Mouse (Mus musculus) stomach, embryonic 15.5 days (tissue): Measurements from ENCODE around the gene Tgfb1. TPM values are rescaled to one million over a fixed set of nuclear protein-coding genes. Genes with fewer than 3 reads are reported as not detected.
A peak's percentile ranks its signal among the peaks of the same experiment; 100 is the strongest.
"Not testable (repeated sequence)": the region's sequence is repeated elsewhere in the genome, so short reads cannot be mapped to it uniquely, and the experiment has no call there.

Experiments used
- ATAC-seq: fragments of 200-750 bp; cut with Nextera tagmentation; 2 replicates; pipeline ENCODE4 v1.8.0; 2017; ENCODE audit warnings: low read depth, moderate number of reproducible peaks, moderate TSS enrichment; ENCODE audit not compliant: insufficient read depth, low FRiP score
- H3K27ac ChIP-seq: fragments of 300-500 bp; sonication (generic); 2 replicates; pipeline ENCODE4 v1.5.1; 2015; ENCODE audit warnings: mild to moderate bottlenecking, inconsistent platforms
- H3K27me3 ChIP-seq: fragments of 300-500 bp; sonication (generic); replicated peaks from 2 replicates; pipeline ENCODE4 v1.6.1; 2015; ENCODE audit warnings: inconsistent platforms
- H3K36me3 ChIP-seq: fragments of 300-500 bp; sonication (generic); 2 replicates; pipeline ENCODE4 v1.6.1; 2015; ENCODE audit warnings: inconsistent platforms
- H3K4me1 ChIP-seq: fragments of 300-500 bp; sonication (generic); 2 replicates; pipeline ENCODE4 v1.6.1; 2015; ENCODE audit warnings: inconsistent platforms
- H3K4me2 ChIP-seq: fragments of 300-500 bp; sonication (generic); 2 replicates; pipeline ENCODE4 v1.6.1; 2015; ENCODE audit warnings: mild to moderate bottlenecking, inconsistent platforms
- H3K4me3 ChIP-seq: fragments of 300-500 bp; sonication (generic); replicated peaks from 2 replicates; pipeline ENCODE4 v1.5.1; 2015; ENCODE audit warnings: inconsistent platforms
- H3K9ac ChIP-seq: fragments of 300-500 bp; sonication (generic); 2 replicates; pipeline ENCODE4 v1.6.1; 2015; ENCODE audit warnings: inconsistent platforms
- H3K9me3 ChIP-seq: fragments of 300-500 bp; sonication (generic); 2 replicates; pipeline ENCODE4 v1.6.1; 2016; ENCODE audit warnings: inconsistent platforms
- WGBS: fragments of 180-500 bp; shearing (Covaris S2); methylation state at CpG from one replicate; pipeline ENCODE4 v1.1.7; 2015; 5-methylcytosine and 5-hydroxymethylcytosine counted together
- polyA plus RNA-seq: library from polyadenylated mRNA; unstranded; fragments of >200 nt; fragmentation: Nextera tagmentation; extraction: Ambion mirVana; gene quantifications from 2 replicates; pipeline ENCODE4 v1.2.1, GENCODE M21; 2015

Tgfb1 gene
- polyA plus RNA-seq, 1 experiment from 2014 or later = 4.1 TPM

GRCm38 (mm10) chr7:25721776-25722175 is 35.0 kb downstream of the Tgfb1 start:
- Histone ChIP-seq H3K4me1 (peaks cover 15% of the 10 kb centered on the region), H3K36me3 (peaks cover 63% of the 10 kb centered on the region)
- H3K27ac ChIP-seq, H3K4me2 ChIP-seq, H3K27me3 ChIP-seq, H3K9me3 ChIP-seq, ATAC-seq, H3K4me3 ChIP-seq, H3K9ac ChIP-seq: not testable (repeated sequence)

GRCm38 (mm10) chr7:25725886-25726285 is 39.1 kb downstream of the Tgfb1 start:
- Histone ChIP-seq H3K9me3 (no peaks in the 10 kb centered on the region), H3K36me3 (peaks cover 89% of the 10 kb centered on the region), H3K9ac (no peak overlapping the region), H3K4me2 (no peak overlapping the region), H3K4me1 (no peaks in the 10 kb centered on the region), H3K27me3 (no peaks in the 10 kb centered on the region), H3K27ac (no peak overlapping the region), H3K4me3 (no peak overlapping the region)
- no peak for ATAC-seq
- WGBS = 77% methylated on average over 19 of the region's 19 CpGs

- Histone ChIP-seq H3K4me2 (no peak overlapping the region), H3K27ac (no peak overlapping the region), H3K36me3 (peaks cover 93% of the 10 kb centered on the region), H3K9ac (no peak overlapping the region), H3K4me3 (no peak overlapping the region), H3K9me3 (no peaks in the 10 kb centered on the region), H3K4me1 (no peaks in the 10 kb centered on the region), H3K27me3 (no peaks in the 10 kb centered on the region)
- WGBS = 88% methylated on average over 5 of the region's 5 CpGs
- ATAC-seq = no peak
Observed at GRCm38 (mm10) chr7:25727800-25728199, 41.0 kb downstream of the Tgfb1 start.

GRCm38 (mm10) chr7:25729396-25729795 is 42.6 kb downstream of the Tgfb1 start:
- H3K4me1 ChIP-seq = no peaks in the 10 kb centered on the region
- H3K27ac ChIP-seq = no peak overlapping the region
- no peak overlapping the region for H3K4me2 ChIP-seq
- H3K4me3 ChIP-seq = no peak overlapping the region
- H3K9ac ChIP-seq = no peak overlapping the region
- ATAC-seq = no peak
- H3K9me3 ChIP-seq = no peaks in the 10 kb centered on the region
- H3K36me3 ChIP-seq = peaks cover 90% of the 10 kb centered on the region
- H3K27me3 ChIP-seq = no peaks in the 10 kb centered on the region
- 42% methylated on average over 2 of the region's 2 CpGs for WGBS

- H3K27me3 ChIP-seq = no peaks in the 10 kb centered on the region
- no peak overlapping the region for H3K27ac ChIP-seq
- H3K4me2 ChIP-seq = no peak overlapping the region
- ATAC-seq = no peak
- peaks cover 88% of the 10 kb centered on the region for H3K36me3 ChIP-seq
- H3K4me1 ChIP-seq = no peaks in the 10 kb centered on the region
- WGBS = 78% methylated on average over 2 of the region's 2 CpGs
- no peak overlapping the region for H3K4me3 ChIP-seq
- no peaks in the 10 kb centered on the region for H3K9me3 ChIP-seq
- H3K9ac ChIP-seq = no peak overlapping the region
Observed at GRCm38 (mm10) chr7:25729862-25730261, 43.1 kb downstream of the Tgfb1 start.

- ATAC-seq = no peak
- WGBS = 89% methylated on average over 8 of the region's 8 CpGs
- Histone ChIP-seq H3K4me1 (no peaks in the 10 kb centered on the region), H3K4me3 (no peak overlapping the region), H3K27ac (no peak overlapping the region), H3K9ac (no peak overlapping the region), H3K27me3 (no peaks in the 10 kb centered on the region), H3K9me3 (no peaks in the 10 kb centered on the region), H3K4me2 (no peak overlapping the region), H3K36me3 (peaks cover 87% of the 10 kb centered on the region)
Observed at GRCm38 (mm10) chr7:25731294-25732055, 44.7 kb downstream of the Tgfb1 start.

- 39% methylated on average over 4 of the region's 4 CpGs for WGBS
- Histone ChIP-seq H3K36me3 (peaks cover 79% of the 10 kb centered on the region), H3K9ac (no peak overlapping the region), H3K27ac (no peak overlapping the region), H3K27me3 (no peaks in the 10 kb centered on the region), H3K9me3 (no peaks in the 10 kb centered on the region), H3K4me3 (no peak overlapping the region), H3K4me1 (no peaks in the 10 kb centered on the region), H3K4me2 (no peak overlapping the region)
- ATAC-seq = no peak
Observed at GRCm38 (mm10) chr7:25734991-25735390, 48.2 kb downstream of the Tgfb1 start.

- Histone ChIP-seq H3K4me1 (no peaks in the 10 kb centered on the region), H3K27ac (no peak overlapping the region), H3K9me3 (no peaks in the 10 kb centered on the region), H3K4me3 (no peak overlapping the region), H3K36me3 (peaks cover 81% of the 10 kb centered on the region), H3K4me2 (no peak overlapping the region), H3K27me3 (no peaks in the 10 kb centered on the region), H3K9ac (no peak overlapping the region)
- ATAC-seq = no peak
- 90% methylated on average over 2 of the region's 2 CpGs for WGBS
Observed at GRCm38 (mm10) chr7:25736920-25737319, 50.1 kb downstream of the Tgfb1 start.

GRCm38 (mm10) chr7:25738277-25738676 is 51.5 kb downstream of the Tgfb1 start:
- peaks cover 78% of the 10 kb centered on the region for H3K36me3 ChIP-seq

GRCm38 (mm10) chr7:25746844-25747243 is 60.0 kb downstream of the Tgfb1 start:
- Histone ChIP-seq H3K27ac (no peak overlapping the region), H3K36me3 (peaks cover 77% of the 10 kb centered on the region), H3K4me3 (no peak overlapping the region), H3K9me3 (no peaks in the 10 kb centered on the region), H3K9ac (no peak overlapping the region), H3K27me3 (no peaks in the 10 kb centered on the region), H3K4me2 (no peak overlapping the region), H3K4me1 (no peaks in the 10 kb centered on the region)
- ATAC-seq = no peak
- WGBS = 64% methylated on average over 3 of the region's 3 CpGs

More at GRCm38 (mm10) chr7:25738277-25738676, 51.5 kb downstream of the Tgfb1 start:
- Histone ChIP-seq H3K4me3 (no peak overlapping the region), H3K27ac (no peak overlapping the region), H3K9ac (no peak overlapping the region), H3K4me2 (no peak overlapping the region), H3K4me1 (no peaks in the 10 kb centered on the region), H3K9me3 (no peaks in the 10 kb centered on the region), H3K27me3 (no peaks in the 10 kb centered on the region)
- WGBS = 80% methylated on average over 3 of the region's 3 CpGs
- no peak for ATAC-seq

- no peak overlapping the region for H3K27ac ChIP-seq
- H3K4me3 ChIP-seq = peak overlapping the region; percentile 97
- peaks cover 21% of the 10 kb centered on the region for H3K36me3 ChIP-seq
- no peaks in the 10 kb centered on the region for H3K9me3 ChIP-seq
- H3K9ac ChIP-seq = peak overlapping the region; percentile 96; the same call in 1 of the 2 replicates
- peak overlapping the region; percentile 84 for H3K4me2 ChIP-seq
- H3K4me1 ChIP-seq = peaks cover 14% of the 10 kb centered on the region
- no peak for ATAC-seq
- H3K27me3 ChIP-seq = no peaks in the 10 kb centered on the region
Observed at GRCm38 (mm10) chr7:25753076-25753475, 66.3 kb downstream of the Tgfb1 start.

- Histone ChIP-seq H3K4me3 (peak overlapping the region; percentile 97), H3K27me3 (no peaks in the 10 kb centered on the region), H3K9me3 (no peaks in the 10 kb centered on the region), H3K9ac (peak overlapping the region; percentile 96), H3K4me1 (peaks cover 14% of the 10 kb centered on the region), H3K4me2 (peak overlapping the region; percentile 84), H3K27ac (peak overlapping the region; percentile 99), H3K36me3 (peaks cover 15% of the 10 kb centered on the region)
- ATAC-seq = no peak
- 1% methylated on average over 46 of the region's 46 CpGs for WGBS
Observed at GRCm38 (mm10) chr7:25753643-25754438, 67.0 kb downstream of the Tgfb1 start.
